Mouse (Mus musculus): Measurements from ENCODE around the gene Apoc4.
"Not testable (repeated sequence)": the region's sequence is repeated elsewhere in the genome, so short reads cannot be mapped to it uniquely, and the experiment has no call there.

The Apoc4 gene

DNA sequence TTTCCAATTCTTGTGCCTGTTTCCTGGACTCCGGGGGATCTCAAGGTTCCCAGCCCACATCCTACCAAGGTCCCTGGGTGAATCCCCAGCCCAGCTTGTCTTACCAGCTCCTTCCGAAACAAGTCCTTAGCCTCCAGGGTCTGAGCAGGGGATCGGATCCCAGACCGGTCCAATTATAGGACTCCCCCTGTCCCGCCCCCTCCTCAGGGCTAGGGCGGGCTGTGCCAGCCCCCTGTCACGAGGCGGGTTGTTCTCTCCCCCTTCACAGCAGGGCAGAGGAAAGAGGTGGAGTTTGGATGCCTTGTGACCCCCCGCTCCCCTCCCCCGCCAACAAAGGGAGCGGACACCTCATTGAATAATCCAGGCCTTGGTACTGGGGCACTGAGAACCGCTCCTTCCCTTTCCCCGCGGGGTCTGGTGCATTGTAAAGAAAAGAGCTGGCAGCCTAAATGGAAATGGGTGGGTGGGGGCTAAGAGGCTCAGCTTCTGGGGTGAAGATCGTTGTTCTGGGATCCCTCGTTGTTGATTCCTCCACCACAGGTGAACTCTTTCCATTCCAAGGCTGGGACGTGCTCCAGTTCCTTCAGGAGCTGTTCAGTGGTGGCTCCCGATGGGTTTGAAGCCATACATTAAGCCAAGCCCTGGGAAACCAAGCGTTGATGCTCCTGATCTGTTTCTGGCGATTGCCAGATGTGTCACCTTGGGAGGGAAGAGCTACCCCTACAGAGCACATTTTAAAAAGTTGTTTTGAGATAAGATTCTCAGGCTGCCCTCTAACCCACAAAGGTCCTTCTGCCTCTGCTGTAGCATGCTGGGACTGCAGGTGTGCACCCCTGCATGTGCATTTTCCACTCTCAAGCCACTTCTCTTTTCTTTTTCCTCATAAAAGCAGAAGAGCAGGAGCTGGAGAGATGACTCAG, 17.9 kb upstream of the Apoc4 start, which contains the start of gene Apoe:
TSS of gene Apoe (minus strand) at position 282 of the 920 bp plus-strand sequence.
- peak; percentile 76 for DNase-seq

DNA sequence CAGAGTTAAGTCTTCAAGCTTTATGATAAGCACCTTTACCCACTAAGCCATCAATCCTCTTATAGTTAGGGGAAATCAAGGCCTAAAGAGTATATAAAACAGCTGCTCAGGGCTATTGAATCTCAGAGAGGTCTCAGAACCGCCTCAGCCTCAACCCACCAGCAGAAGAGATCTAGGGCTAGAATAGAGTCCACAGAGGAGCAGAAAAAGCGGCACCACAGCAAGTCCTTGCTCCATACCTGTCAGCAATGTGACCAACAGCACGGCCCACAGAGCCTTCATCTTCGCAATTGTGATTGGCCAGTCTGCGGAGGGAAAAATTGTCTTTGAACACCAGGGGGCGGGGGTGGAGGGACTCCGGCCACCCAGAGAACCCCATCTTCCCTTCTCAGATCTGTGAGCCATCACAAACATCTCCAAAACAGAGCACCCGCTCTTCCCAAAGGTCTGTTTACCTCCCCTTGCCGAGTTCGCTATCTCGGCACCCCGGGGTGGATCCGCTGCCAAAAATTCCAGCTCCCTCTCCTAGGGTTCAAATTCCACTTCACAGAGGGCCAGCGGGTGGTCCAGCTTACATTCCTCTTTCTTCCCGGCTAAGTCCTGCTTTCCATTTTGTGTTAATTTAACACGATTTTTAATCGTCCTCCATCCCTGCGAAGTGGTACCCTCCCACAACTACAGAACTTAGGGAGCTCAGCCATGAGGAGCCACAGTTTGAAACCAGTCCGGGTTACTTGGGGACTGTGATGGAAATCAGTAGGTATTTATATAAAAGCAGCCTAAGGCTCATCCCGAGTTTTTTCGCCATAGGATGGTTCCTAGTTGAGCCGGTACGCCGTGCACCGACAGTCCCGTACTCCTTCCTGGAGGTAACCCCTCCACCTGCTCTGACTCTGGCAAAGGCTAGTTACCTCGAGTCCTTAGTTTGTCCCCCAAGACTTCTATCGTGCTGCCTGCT, 16.9 kb upstream of the Apoc4 start:
- no peak for DNase-seq

DNA sequence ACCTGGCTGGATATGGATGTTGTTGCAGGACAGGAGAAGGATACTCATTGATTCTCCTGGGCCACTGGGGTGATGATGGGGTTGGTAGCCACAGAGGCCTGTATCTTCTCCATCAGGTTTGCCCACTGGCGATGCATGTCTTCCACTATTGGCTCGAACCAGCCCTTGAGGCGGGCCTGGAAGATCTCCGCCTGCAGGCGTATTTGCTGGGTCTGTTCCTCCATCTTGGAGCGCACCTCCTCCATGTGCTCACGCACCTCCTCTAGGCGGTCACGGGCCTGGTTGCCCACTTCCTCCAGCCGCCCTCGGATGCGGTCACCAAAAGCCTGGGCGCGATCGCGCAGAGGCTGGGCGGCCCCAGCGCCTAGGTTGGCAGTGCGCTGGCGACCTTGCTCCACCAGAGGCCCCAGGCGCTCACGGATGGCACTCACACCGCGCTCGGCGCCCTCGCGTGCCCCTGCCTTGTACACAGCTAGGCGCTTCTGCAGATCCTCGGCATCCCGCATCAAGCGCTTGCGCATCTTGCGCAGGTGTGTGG, 15.1 kb upstream of the Apoc4 start:
- no peak for DNase-seq

DNA sequence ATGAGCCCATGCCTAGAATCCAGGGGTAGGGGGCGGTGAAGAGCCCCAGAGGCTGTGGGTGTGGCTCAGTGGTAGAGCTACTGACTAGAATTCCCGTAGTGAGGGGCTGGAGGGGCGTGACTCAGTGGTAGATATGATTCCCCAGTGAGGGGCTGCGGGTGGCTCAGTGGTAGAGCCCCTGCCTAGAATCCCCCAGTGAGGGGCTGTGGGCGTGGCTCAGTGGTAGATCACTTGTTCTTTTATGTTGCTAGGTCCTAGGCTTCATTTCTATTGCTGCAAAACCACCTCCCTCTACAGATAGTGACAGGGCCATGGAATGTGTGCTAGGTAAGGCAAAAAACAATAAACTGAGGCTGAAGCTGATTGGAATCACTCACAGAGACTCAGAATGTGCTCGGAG, 14.6 kb upstream of the Apoc4 start:
- no peak for DNase-seq

DNA sequence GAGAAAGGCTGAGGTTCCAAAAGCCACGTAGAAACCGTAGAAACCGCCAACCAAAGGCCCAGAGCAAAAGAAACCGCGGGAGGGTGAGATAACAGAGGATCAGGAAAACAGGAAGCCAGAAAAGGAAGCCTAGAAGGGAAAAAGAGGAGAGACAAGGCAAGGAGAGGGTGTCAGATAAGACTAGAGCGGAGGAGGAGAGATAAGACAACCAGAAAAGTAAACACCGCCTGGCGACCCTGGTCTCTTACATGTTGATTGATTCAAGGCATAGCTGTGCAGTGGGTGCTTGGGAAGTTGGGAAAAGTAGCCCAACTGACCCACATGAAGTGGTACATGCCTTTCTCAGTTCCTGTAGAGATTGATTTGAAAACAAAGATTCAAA, 13.9 kb upstream of the Apoc4 start:
- no peak for DNase-seq

DNA sequence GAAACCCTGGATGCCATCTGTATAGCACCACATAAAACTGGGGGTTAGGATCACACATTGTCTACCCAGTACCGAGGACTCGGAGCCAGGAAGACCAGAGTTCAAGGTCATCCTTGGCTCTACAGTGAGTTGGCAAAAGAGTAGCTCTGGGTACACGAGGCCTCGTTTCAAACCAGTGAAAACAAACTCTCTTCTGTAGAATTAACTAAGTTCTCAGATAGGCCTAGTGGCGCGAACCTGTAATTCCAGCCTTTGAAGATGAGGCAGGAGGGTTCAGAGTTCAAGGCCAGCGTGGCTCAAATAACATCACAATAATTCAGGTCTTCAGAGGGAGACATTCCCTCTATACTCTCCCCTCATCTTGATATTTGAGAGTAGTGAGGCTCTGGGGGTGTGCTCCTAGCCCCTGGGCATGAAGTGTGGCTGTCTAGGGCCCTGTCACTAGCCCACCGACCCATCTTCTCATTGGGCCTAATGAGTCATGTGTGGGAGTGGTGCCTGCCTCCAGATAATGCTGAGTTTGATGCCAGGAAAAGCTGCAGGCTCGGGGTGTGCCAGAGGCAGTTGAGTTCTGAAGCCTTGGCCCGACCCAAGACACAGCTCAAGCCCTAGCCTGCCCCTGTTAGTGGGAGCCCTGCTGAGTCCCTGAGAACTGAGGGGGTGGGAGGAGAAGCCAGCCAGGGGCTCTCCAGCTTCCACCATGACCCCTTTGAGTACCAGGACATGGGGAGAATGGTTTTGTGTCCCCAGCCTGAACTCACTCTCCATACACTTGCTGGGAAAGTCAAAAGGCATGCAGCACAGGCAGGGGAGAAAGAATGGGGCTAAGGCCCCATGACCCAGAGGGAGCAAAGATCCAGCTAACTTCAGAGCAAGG, 13.3 kb upstream of the Apoc4 start:
- DNase-seq, result no peak

DNA sequence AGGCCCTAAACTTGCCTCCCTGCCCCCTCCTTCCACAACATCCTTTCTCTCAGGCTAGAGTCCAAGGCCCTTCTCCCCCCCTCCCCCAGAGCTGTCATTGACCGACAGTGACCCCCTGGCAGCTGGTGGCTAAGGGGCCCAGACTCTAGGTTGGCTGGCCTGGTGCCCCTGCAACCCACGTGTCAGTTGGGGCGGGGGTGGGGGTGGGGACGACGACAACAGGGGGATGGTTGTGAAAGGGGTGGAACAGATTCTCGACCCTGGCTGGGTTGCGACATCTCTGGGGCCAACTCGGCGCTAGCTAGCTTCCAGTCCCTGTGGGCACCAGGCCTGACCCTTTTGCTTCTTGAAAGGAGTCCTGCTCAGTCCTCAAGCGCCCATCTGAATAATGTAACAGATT, 12.1 kb upstream of the Apoc4 start:
- DNase-seq, result peak; percentile 57

DNA sequence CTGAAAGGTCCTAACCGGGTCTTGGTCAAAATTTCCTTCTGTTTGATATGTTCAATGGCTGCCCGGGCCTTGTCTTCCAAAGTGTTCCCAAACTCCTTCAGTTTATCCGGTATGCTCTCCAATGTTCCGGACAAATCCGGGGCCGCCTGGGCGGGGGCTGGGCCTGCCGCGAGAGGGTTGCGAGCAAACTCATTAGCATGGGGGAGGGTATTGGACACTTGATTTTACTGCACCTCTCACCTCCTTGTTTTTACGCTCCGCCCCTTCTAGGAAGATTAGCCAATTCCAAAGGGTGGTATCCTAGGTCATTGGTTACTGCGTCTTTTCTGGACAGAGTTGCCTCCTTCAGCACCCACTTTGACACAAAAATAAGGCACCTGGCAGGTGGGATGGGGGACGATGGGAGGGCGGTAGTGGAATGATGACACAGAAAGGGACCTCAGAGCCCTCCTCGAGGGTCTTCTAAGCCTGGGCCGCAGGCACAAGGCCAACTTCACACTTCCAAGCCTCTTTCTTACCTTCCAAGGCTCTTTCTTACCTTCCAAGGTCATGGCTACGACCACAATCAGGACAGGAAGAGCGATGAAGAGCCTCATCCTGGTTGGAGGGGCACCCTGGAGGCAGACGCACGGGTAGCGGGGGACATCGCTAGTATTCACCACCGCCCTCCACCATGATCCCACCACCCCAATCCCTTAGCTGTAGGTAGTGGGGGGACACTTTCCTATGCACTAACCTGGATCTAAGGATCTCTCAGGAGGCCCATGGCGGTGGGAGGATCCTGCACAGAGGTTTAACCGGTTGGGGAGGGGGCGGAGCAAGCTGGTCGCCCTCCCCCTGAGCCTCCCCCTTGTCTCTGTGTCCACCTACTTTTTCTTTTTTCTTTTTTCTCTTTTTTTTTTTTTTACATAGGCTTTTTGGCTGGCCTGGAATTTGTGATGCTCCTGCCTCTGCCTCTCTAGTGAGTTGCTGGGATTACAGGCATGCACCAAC, 10.9 kb upstream of the Apoc4 start, which contains the start of gene Apoc1:
TSS of gene Apoc1 (minus strand) at position 788 of the 993 bp plus-strand sequence.
- DNase-seq, result no peak

DNA sequence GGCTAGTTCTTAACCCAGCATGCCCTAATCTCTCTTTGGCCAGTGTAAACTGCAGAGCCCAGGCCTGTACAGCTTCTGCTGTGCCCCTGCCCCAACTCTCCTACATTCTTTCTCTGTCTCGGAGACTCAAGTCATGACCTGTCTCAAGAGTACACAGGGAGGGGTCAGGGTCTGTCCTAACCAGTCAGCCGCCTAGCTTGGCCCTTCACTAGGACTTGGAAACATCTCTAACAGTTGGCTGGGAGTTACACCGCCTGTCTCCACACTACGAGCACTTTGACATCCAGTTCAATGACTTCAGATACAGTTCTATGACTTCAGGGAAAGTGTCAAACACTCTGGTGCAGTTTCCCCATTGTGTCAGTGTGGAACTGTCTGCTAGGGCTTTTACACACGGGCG, 10.2 kb upstream of the Apoc4 start:
- DNase-seq, result no peak

DNA sequence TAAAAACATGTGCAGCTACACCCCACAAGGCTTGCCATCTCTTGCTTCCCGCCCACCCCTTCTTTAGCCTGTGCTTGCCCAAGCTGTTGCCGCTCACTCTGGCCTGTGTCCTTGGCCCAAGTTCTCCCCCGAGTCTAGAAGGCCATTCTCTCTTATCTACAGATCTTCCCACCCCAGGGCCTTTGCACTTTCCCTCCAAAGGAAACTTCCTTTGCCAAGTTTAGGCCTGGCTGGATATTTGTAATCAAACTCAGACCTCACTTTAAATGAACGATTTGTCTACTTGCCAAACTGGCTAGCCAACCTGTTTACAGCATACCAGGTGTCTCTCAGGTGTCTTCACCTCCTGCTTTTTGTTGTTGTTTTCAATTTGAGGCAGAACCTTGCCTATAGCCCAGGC, 9.6 kb upstream of the Apoc4 start:
- no peak for DNase-seq

DNA sequence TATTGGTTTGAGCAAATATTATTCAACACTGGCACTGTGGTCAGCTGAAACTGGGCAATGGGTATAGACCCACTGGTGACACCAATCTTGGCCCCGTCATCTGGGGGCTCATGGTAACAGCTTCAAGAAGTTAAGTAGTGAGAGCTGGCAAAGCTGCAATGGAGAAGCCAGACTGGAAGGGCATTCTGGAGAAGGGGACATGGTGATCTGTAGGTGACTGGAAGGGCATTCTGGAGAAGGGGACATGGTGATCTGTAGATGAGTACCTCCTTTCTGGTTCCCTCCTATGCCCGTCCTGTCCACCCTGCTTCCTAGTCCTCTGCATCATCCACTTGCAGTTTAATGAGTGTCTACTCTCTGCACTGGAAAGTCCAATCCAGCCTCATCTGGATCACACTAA, 7.3 kb upstream of the Apoc4 start:
- DNase-seq, result no peak

DNA sequence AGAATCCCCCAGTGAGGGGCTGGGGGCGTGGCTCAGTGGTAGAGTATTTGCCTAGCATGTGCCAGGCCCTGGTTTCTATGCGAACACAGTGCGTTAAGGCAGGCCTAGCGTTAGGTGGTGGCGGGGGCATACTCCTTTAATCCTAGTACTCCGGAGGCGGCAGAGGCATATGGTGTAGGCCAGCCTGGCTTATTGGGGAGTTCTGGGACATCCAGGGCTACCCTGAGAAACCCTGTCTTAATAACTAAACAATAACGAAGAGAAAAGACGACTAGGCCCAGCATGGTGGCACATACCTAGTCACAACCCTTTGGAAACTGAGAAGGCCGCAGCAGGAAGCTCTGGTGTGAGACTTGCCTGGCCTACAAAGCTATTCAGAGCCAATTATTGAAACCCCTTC, 6.8 kb upstream of the Apoc4 start:
- no peak for DNase-seq

DNA sequence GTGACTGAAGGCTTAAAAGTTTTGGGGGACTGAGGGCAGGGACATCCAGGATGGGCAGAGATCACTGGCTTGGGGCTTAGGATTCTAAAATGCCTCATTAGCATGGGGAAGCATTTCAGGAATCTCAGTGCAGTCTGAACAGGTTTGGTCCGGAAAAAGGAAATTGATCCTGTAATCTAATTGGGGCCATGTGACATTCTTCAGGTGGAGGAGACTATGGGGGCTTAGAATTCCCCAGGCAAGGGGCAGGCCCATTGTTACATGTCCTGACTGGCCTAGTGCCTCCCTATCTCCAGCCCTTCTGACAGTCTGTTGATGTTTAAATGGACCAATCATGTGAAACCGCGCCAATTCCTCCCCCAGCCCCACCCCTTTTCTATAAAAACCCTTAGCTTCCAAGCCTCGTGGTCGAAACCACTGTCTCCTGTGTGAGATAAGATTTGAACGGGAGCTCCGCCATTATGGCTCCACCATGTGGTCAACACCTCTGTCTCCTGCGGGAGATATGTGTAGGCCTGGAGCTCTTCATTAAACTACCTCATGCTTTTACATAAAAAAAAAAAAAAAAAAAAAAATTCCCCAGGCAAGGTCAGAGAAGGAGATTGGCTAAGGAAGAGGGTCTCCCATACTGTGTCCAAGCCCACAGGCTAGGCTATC, 5.8 kb upstream of the Apoc4 start:
- not testable (repeated sequence) for DNase-seq

DNA sequence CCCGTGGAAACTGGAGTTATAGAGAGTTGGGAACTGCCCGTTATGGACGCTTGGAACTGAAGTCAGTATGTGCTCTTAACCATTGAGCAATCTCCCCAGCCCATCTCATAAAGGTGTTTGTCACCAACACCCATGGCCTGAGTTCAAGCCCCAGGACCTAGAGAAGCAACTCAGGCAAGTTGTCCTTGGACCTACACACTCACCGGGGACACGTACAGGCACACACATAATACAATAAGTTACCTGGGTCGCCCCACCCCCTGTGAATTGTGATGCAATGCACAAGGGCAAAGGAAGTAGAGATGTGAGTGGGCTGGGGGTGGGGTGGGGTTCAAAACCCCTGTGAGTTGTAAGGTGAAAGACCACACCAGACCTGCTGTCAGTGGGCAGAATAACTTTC, 5.2 kb upstream of the Apoc4 start:
- no peak for DNase-seq

DNA sequence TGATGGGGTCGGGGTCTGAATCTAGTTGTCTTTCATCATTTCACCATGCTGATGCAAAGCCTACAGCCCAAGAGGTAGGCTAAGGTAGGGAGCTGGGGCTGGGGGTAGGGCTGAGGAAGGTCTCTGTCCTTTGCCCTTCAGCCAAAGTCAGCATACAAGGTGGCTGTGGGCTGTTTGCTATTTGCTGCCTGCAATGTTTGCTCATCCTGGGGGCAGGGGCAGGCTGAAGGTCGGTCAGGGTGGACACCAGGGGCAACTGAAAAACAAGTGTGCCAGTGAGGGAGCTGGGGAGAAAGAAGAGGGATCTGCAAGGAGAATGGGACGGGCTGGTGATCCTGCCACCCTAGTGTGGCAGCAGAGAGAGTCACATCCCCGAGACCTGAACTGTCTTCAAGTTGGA, 4.1 kb upstream of the Apoc4 start:
- no peak for DNase-seq

DNA sequence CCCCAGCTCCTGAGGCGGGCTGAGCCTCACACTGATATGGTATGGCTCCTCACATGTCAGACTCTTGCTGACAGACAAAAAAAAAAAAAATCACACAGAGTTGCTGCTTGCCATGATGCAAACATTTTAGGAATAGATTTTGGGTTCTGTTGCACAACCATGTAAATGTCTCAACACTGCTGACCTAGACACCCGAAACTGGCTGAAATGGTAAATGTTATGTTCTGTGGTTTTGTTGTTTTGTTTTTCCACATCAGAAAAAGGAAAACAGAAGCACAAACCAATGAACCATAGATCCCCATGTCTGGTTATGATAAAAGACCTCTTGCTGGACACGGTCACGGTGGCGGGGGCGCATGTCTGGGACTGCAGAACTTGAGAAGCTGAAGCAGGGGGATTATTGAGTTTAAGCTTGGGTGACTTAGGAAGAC, 2.5 kb upstream of the Apoc4 start:
- DNase-seq, result no peak

DNA sequence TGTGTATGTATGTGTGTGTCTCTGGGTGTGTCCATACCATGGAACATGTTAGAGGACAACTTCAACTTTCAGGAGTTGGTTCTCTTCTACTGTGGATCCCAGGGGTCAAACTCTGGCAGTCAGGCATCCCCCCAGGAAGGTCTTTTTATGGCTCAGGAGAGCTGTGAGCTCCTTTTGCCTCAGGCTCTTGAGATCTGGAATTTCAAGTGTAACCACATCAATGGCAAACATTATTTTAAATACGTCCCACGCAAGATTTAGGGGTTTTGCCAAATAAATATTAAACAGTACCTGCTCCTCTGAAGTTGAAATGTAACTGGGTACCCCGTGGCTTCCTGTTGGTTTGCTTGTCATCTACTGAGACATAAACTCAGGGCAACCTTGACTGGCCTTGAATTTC, 1.7 kb upstream of the Apoc4 start:
- no peak for DNase-seq

DNA sequence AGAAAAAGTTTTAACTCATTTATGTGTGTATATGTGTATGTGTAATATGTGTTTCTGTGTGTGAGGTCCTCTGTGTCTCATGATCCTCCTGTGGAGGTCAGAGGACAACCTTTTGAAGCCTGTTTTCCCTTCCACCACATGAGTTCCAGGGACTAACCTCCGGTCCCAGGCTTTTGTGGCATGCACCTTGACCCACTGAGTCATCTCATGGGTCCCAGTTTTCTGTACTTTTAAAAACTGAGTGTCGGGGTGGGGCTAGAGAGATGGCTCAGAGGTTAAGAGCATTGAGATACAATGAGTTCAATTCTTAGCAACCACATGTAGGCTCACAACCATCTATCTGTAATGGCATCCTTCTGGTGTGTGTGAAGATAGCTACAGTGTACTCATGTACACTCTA, 577 bp downstream of the Apoc4 start:
- DNase-seq, result no peak

DNA sequence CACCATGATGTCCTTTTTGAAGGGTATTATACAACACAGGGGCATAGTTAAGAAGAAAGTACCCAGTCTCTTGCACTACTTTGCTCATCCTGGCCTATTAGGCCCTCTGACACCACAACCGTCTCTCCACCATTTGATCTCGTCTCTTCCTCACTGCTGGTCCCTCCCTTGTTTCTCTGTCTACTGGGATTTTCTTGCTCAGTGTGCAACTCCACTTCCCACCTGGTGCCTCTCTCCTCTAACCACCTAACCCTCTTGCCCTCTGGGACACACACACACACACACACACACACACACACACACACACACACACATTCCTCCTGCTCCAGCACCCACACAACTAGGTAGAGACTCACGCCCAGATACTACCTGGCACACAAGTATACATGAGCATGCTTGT, 2.4 kb downstream of the Apoc4 start:
- no peak for DNase-seq

DNA sequence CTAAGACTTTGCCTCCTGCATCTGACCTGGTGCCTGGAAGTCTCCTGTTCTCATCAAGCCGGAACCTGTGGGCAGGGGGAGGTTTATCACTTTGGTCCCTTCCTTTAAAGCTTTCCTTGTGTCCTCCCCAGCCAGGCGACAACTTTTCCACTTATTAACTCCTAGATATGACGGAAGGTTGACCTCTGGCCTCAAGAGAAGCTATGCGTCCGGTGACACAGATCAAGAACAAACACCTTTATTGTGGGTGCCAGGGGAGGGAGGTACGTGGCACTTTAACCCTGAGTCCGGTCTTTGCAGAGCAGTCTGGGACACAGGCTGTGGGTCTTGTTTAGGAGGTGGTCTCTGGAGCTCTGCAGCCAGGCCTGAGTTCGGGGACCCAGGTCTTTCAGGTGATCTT, 3.4 kb downstream of the Apoc4 start, which contains the start of gene Apoc2:
TSS of gene Apoc2 (minus strand) at position 70 of the 400 bp plus-strand sequence.
- no peak for DNase-seq
